Mouse (Mus musculus): ENCODE data around the gene Rnf208. TPM values are rescaled to one million over a fixed set of nuclear protein-coding genes. Genes with fewer than 3 reads are reported as not detected.

Gene Rnf208
- polyA plus RNA-seq, 2 experiments = 13.0 to 14.8 TPM

DNA sequence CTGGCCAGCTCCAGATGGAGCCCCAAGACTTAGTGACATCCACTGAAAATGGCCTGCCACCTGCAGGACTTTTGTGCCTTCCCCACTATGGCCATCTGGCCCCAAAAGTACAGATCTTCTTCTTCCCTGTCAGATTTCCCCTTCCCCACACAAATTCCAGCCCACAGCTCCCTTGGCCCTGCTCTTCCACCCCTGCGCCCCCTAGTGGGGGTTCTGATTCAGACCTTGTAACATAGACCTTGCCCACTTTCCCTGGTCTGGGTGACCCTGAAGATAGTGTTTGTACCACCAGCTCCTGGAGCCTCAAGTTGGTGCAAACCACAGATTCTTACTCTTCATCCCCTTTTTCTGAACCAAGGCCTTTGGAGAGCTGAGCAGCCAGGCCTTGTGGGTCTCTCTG, 50.8 kb downstream of the Rnf208 start:
- ATAC-seq (ENCODE audit: low FRiP score, low read depth) (peak; percentile 41; the same call in 1 of the 2 replicates), DNase-seq (ENCODE audit: low spot score) (peak; percentile 66)
- TF ChIP-seq POLR2A (IDR thresholded peaks at IDR 0.05; ENCODE audit: borderline replicate concordance, extremely low read depth, insufficient read depth, insufficient read length) = no peak
- Histone ChIP-seq H3K9me3 (ENCODE audit: control insufficient read depth, low read length) (no peaks in the 10 kb centered on the region), H3K4me2 (replicated peaks; ENCODE audit: low read depth, low read length, severe bottlenecking) (peak overlapping the region; percentile 44; the same call in 1 of the 2 replicates), H3K4me3 (replicated peaks; ENCODE audit: low read length) (no peak overlapping the region), H3K27ac (replicated peaks; ENCODE audit: low read depth, low read length) (no peak overlapping the region), H3K27me3 (ENCODE audit: control insufficient read depth, insufficient read depth, low read length) (peaks cover 56% of the 10 kb centered on the region), H3K4me1 (ENCODE audit: control insufficient read depth, insufficient read depth, low read length) (peaks cover 3% of the 10 kb centered on the region; the same call in 1 of the 2 replicates), H3K36me3 (ENCODE audit: control insufficient read depth, insufficient read depth, low read length) (no peaks in the 10 kb centered on the region), H3K9ac (ENCODE audit: low read depth, low read length, severe bottlenecking) (no peak overlapping the region)
- WGBS = 8% methylated on average over 1 of the region's 1 CpGs

- no peak for TF ChIP-seq POLR2A (IDR thresholded peaks at IDR 0.05; ENCODE audit: borderline replicate concordance, extremely low read depth, insufficient read depth, insufficient read length)
- Histone ChIP-seq H3K4me1 (ENCODE audit: control insufficient read depth, insufficient read depth, low read length) (peaks cover 3% of the 10 kb centered on the region; the same call in 1 of the 2 replicates), H3K27ac (replicated peaks; ENCODE audit: low read depth, low read length) (no peak overlapping the region), H3K27me3 (ENCODE audit: control insufficient read depth, insufficient read depth, low read length) (peaks cover 47% of the 10 kb centered on the region), H3K9ac (ENCODE audit: low read depth, low read length, severe bottlenecking) (no peak overlapping the region), H3K4me3 (replicated peaks; ENCODE audit: low read length) (no peak overlapping the region), H3K36me3 (ENCODE audit: control insufficient read depth, insufficient read depth, low read length) (no peaks in the 10 kb centered on the region), H3K9me3 (ENCODE audit: control insufficient read depth, low read length) (no peaks in the 10 kb centered on the region), H3K4me2 (replicated peaks; ENCODE audit: low read depth, low read length, severe bottlenecking) (no peak overlapping the region)
- DNase-seq (ENCODE audit: low spot score) (no peak), ATAC-seq (ENCODE audit: low FRiP score, low read depth) (no peak)
- 72% methylated on average over 9 of the region's 9 CpGs for WGBS
These were observed 51.7 kb downstream of the Rnf208 start for GRCm38 (mm10) chr2:25293706-25294105.

Other genes with a start within 250 kb of the Rnf208 start
Only the 30 nearest of the 31 such genes appear.
- 143 and 216 TPM in 2 replicates for gene Nsmf, start 187.9 kb upstream of the Rnf208 start, polyA plus RNA-seq (2012; rRNA removed)
- 48.6 and 67.7 TPM in 2 replicates for gene Nsmf, start 187.9 kb upstream of the Rnf208 start, polyA plus RNA-seq (2014; fragmentation: Nextera tagmentation; extraction: Ambion mirVana)
- gene Entpd8, start 162.0 kb upstream of the Rnf208 start, polyA plus RNA-seq (2012; rRNA removed) = 0.13 and 0.26 TPM in 2 replicates
- gene Entpd8, start 162.0 kb upstream of the Rnf208 start, polyA plus RNA-seq (2014; fragmentation: Nextera tagmentation; extraction: Ambion mirVana) = not detected in 2 replicates
- gene Noxa1, start 147.1 kb upstream of the Rnf208 start, polyA plus RNA-seq (2012; rRNA removed) = 0.12 and 0.13 TPM in 2 replicates
- 0.15 TPM in 1 of 2 replicates, not detected in the other for gene Noxa1, start 147.1 kb upstream of the Rnf208 start, polyA plus RNA-seq (2014; fragmentation: Nextera tagmentation; extraction: Ambion mirVana)
- gene Nrarp, start 61.5 kb upstream of the Rnf208 start, polyA plus RNA-seq (2012; rRNA removed) = 34.0 and 34.1 TPM in 2 replicates
- 27.7 and 28.2 TPM in 2 replicates for gene Nrarp, start 61.5 kb upstream of the Rnf208 start, polyA plus RNA-seq (2014; fragmentation: Nextera tagmentation; extraction: Ambion mirVana)
- 5.9 and 6.4 TPM in 2 replicates for gene Tor4a, start 45.4 kb upstream of the Rnf208 start, polyA plus RNA-seq (2012; rRNA removed)
- gene Tor4a, start 45.4 kb upstream of the Rnf208 start, polyA plus RNA-seq (2014; fragmentation: Nextera tagmentation; extraction: Ambion mirVana) = 8.1 and 8.5 TPM in 2 replicates
- 84.4 and 98.3 TPM in 2 replicates for gene Nelfb, start 30.8 kb upstream of the Rnf208 start, polyA plus RNA-seq (2012; rRNA removed)
- 88.4 and 106 TPM in 2 replicates for gene Nelfb, start 30.8 kb upstream of the Rnf208 start, polyA plus RNA-seq (2014; fragmentation: Nextera tagmentation; extraction: Ambion mirVana)
- not detected in 2 replicates for gene Stpg3, start 27.6 kb upstream of the Rnf208 start, polyA plus RNA-seq (2012; rRNA removed)
- gene Stpg3, start 27.6 kb upstream of the Rnf208 start, polyA plus RNA-seq (2014; fragmentation: Nextera tagmentation; extraction: Ambion mirVana) = not detected in 2 replicates
- not detected in 2 replicates for gene Fam166a, start 23.5 kb upstream of the Rnf208 start, polyA plus RNA-seq (2012; rRNA removed)
- 0.17 TPM in 1 of 2 replicates, not detected in the other for gene Fam166a, start 23.5 kb upstream of the Rnf208 start, polyA plus RNA-seq (2014; fragmentation: Nextera tagmentation; extraction: Ambion mirVana)
- 501 and 550 TPM in 2 replicates for gene Tubb4b, start 17.6 kb upstream of the Rnf208 start, polyA plus RNA-seq (2012; rRNA removed)
- gene Tubb4b, start 17.6 kb upstream of the Rnf208 start, polyA plus RNA-seq (2014; fragmentation: Nextera tagmentation; extraction: Ambion mirVana) = 404 and 419 TPM in 2 replicates
- 0.19 TPM in 1 of 2 replicates, not detected in the other for gene Slc34a3, start 7.9 kb upstream of the Rnf208 start, polyA plus RNA-seq (2012; rRNA removed)
- gene Slc34a3, start 7.9 kb upstream of the Rnf208 start, polyA plus RNA-seq (2014; fragmentation: Nextera tagmentation; extraction: Ambion mirVana) = not detected in 2 replicates
- 0.05 TPM in 1 of 2 replicates, not detected in the other for gene Rnf224, start 5.5 kb upstream of the Rnf208 start, polyA plus RNA-seq (2012; rRNA removed)
- not detected in 2 replicates for gene Rnf224, start 5.5 kb upstream of the Rnf208 start, polyA plus RNA-seq (2014; fragmentation: Nextera tagmentation; extraction: Ambion mirVana)
- 0.65 and 1.5 TPM in 2 replicates for gene Cysrt1, start 197 bp downstream of the Rnf208 start, polyA plus RNA-seq (2012; rRNA removed)
- 2.8 and 7.6 TPM in 2 replicates for gene Cysrt1, start 197 bp downstream of the Rnf208 start, polyA plus RNA-seq (2014; fragmentation: Nextera tagmentation; extraction: Ambion mirVana)
- 19.2 and 24.6 TPM in 2 replicates for gene AL732309.1, start 4.6 kb downstream of the Rnf208 start, polyA plus RNA-seq (2012; rRNA removed)
- gene AL732309.1, start 4.6 kb downstream of the Rnf208 start, polyA plus RNA-seq (2014; fragmentation: Nextera tagmentation; extraction: Ambion mirVana) = 6.4 and 8.3 TPM in 2 replicates
- gene Tmem203, start 13.2 kb downstream of the Rnf208 start, polyA plus RNA-seq (2012; rRNA removed) = 29.7 and 33.9 TPM in 2 replicates
- gene Tmem203, start 13.2 kb downstream of the Rnf208 start, polyA plus RNA-seq (2014; fragmentation: Nextera tagmentation; extraction: Ambion mirVana) = 16.3 and 21.8 TPM in 2 replicates
- 4.9 and 6.0 TPM in 2 replicates for gene Tprn, start 20.4 kb downstream of the Rnf208 start, polyA plus RNA-seq (2012; rRNA removed)
- 6.1 and 6.8 TPM in 2 replicates for gene Tprn, start 20.4 kb downstream of the Rnf208 start, polyA plus RNA-seq (2014; fragmentation: Nextera tagmentation; extraction: Ambion mirVana)
- gene Ssna1, start 30.2 kb downstream of the Rnf208 start, polyA plus RNA-seq (2012; rRNA removed) = 124 and 135 TPM in 2 replicates
- gene Ssna1, start 30.2 kb downstream of the Rnf208 start, polyA plus RNA-seq (2014; fragmentation: Nextera tagmentation; extraction: Ambion mirVana) = 254 and 267 TPM in 2 replicates
- gene Anapc2, start 30.2 kb downstream of the Rnf208 start, polyA plus RNA-seq (2012; rRNA removed) = 121 and 165 TPM in 2 replicates
- 117 and 126 TPM in 2 replicates for gene Anapc2, start 30.2 kb downstream of the Rnf208 start, polyA plus RNA-seq (2014; fragmentation: Nextera tagmentation; extraction: Ambion mirVana)
- not detected in 2 replicates for gene Tmem210, start 45.9 kb downstream of the Rnf208 start, polyA plus RNA-seq (2012; rRNA removed)
- gene Tmem210, start 45.9 kb downstream of the Rnf208 start, polyA plus RNA-seq (2014; fragmentation: Nextera tagmentation; extraction: Ambion mirVana) = not detected in 2 replicates
- gene Lrrc26, start 47.7 kb downstream of the Rnf208 start, polyA plus RNA-seq (2012; rRNA removed) = 0.09 TPM in 1 of 2 replicates, not detected in the other
- gene Lrrc26, start 47.7 kb downstream of the Rnf208 start, polyA plus RNA-seq (2014; fragmentation: Nextera tagmentation; extraction: Ambion mirVana) = 0.15 TPM in 1 of 2 replicates, not detected in the other
- gene Grin1, start 76.9 kb downstream of the Rnf208 start, polyA plus RNA-seq (2012; rRNA removed) = 0.34 and 0.42 TPM in 2 replicates
- 0.43 and 1.3 TPM in 2 replicates for gene Grin1, start 76.9 kb downstream of the Rnf208 start, polyA plus RNA-seq (2014; fragmentation: Nextera tagmentation; extraction: Ambion mirVana)
- gene Man1b1, start 90.1 kb downstream of the Rnf208 start, polyA plus RNA-seq (2012; rRNA removed) = 34.8 and 35.3 TPM in 2 replicates
- gene Man1b1, start 90.1 kb downstream of the Rnf208 start, polyA plus RNA-seq (2014; fragmentation: Nextera tagmentation; extraction: Ambion mirVana) = 70.2 and 83.5 TPM in 2 replicates
- 43.6 and 50.6 TPM in 2 replicates for gene Dpp7, start 114.1 kb downstream of the Rnf208 start, polyA plus RNA-seq (2012; rRNA removed)
- 24.7 and 25.8 TPM in 2 replicates for gene Dpp7, start 114.1 kb downstream of the Rnf208 start, polyA plus RNA-seq (2014; fragmentation: Nextera tagmentation; extraction: Ambion mirVana)
- gene Uap1l1, start 123.4 kb downstream of the Rnf208 start, polyA plus RNA-seq (2012; rRNA removed) = 8.2 and 10.7 TPM in 2 replicates
- gene Uap1l1, start 123.4 kb downstream of the Rnf208 start, polyA plus RNA-seq (2014; fragmentation: Nextera tagmentation; extraction: Ambion mirVana) = 15.8 and 17.6 TPM in 2 replicates
- gene Sapcd2, start 130.1 kb downstream of the Rnf208 start, polyA plus RNA-seq (2012; rRNA removed) = 42.5 and 59.7 TPM in 2 replicates
- gene Sapcd2, start 130.1 kb downstream of the Rnf208 start, polyA plus RNA-seq (2014; fragmentation: Nextera tagmentation; extraction: Ambion mirVana) = 33.1 and 35.9 TPM in 2 replicates
- gene Entpd2, start 153.6 kb downstream of the Rnf208 start, polyA plus RNA-seq (2012; rRNA removed) = 3.3 and 3.9 TPM in 2 replicates
- 2.1 and 2.6 TPM in 2 replicates for gene Entpd2, start 153.6 kb downstream of the Rnf208 start, polyA plus RNA-seq (2014; fragmentation: Nextera tagmentation; extraction: Ambion mirVana)
- gene Npdc1, start 157.1 kb downstream of the Rnf208 start, polyA plus RNA-seq (2012; rRNA removed) = 76.2 TPM in 2 replicates
- 38.9 and 42.9 TPM in 2 replicates for gene Npdc1, start 157.1 kb downstream of the Rnf208 start, polyA plus RNA-seq (2014; fragmentation: Nextera tagmentation; extraction: Ambion mirVana)
- gene Fut7, start 181.0 kb downstream of the Rnf208 start, polyA plus RNA-seq (2012; rRNA removed) = 0.05 and 0.11 TPM in 2 replicates
- not detected in 2 replicates for gene Fut7, start 181.0 kb downstream of the Rnf208 start, polyA plus RNA-seq (2014; fragmentation: Nextera tagmentation; extraction: Ambion mirVana)
- gene Abca2, start 186.4 kb downstream of the Rnf208 start, polyA plus RNA-seq (2012; rRNA removed) = 15.3 and 17.4 TPM in 2 replicates
- 5.9 and 7.4 TPM in 2 replicates for gene Abca2, start 186.4 kb downstream of the Rnf208 start, polyA plus RNA-seq (2014; fragmentation: Nextera tagmentation; extraction: Ambion mirVana)
- 7.7 and 10.9 TPM in 2 replicates for gene Clic3, start 214.6 kb downstream of the Rnf208 start, polyA plus RNA-seq (2012; rRNA removed)
- 13.4 and 22.5 TPM in 2 replicates for gene Clic3, start 214.6 kb downstream of the Rnf208 start, polyA plus RNA-seq (2014; fragmentation: Nextera tagmentation; extraction: Ambion mirVana)
- 65.6 and 71.0 TPM in 2 replicates for gene Paxx, start 218.8 kb downstream of the Rnf208 start, polyA plus RNA-seq (2012; rRNA removed)
- gene Paxx, start 218.8 kb downstream of the Rnf208 start, polyA plus RNA-seq (2014; fragmentation: Nextera tagmentation; extraction: Ambion mirVana) = 34.0 and 44.9 TPM in 2 replicates

Data from limb, embryonic 14.5 days (tissue).